Mouse (Mus musculus): ENCODE data around the gene Rpl31.

Rpl31 gene

DNA sequence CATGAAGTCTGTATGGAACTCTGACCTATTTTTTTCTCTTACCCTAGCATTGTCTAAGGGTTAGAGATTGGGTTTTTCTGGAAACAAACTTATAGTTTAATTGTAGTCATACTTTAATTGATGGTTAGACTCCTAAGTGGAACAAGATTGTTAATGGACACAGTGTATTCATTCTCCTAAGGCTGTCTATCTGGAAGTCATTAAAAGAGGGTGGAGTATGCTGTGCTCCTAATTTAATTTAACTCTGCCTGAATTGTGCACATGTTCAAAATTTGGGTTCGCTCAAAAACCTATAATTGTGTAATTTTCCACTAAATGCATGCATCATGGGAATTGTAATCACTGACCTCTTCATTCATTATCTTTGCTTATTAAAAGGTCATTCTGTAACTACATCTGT is 2.1 kb upstream of the Rpl31 start:
- no peak for DNase-seq (ENCODE audit: low read depth, low spot score)

DNA sequence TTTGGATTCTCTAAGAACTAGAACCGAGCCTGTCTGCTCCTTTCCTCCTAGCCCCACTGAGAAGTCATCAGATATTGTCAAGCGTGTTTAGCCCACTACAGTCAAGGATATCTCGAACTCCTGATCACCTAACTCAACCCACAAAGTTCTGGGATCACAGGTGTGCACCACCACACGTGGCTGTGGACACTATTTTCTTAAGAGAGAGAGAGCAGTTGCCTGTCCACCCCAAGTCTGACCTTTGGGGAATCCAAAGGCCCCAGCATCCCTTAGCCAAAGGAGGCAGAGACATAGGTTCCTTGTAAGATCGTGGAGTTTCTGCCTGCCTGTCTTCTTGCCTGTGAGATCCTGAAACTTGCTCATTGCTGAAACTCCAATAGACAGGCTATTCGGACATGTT is 597 bp upstream of the Rpl31 start:
- no peak for DNase-seq (ENCODE audit: low read depth, low spot score)

GRCm38 (mm10) chr1:39368267-39368841 is 712 bp downstream of the Rpl31 start:
- DNase-seq (ENCODE audit: low read depth, low spot score): no peak

DNA sequence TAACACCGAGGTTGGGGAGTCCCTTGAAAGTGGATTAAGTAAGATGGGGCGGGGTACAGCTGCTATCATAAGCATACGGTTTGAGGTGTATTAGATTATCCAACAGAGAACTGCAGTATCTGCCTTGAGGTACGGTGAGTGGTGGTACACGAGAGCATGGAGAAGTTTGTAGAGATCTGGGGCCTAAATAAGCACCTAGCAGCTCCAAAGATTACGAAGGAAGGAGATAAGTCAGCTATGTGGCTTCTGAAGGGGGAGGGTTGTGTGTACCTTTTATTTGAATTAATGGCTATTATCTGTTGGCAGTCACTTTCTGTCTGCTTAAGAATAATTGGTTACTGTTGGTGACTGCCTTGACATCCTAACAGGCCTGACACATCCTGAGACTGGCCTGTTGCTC is 2.8 kb downstream of the Rpl31 start:
- DNase-seq (ENCODE audit: low read depth, low spot score): no peak

DNA sequence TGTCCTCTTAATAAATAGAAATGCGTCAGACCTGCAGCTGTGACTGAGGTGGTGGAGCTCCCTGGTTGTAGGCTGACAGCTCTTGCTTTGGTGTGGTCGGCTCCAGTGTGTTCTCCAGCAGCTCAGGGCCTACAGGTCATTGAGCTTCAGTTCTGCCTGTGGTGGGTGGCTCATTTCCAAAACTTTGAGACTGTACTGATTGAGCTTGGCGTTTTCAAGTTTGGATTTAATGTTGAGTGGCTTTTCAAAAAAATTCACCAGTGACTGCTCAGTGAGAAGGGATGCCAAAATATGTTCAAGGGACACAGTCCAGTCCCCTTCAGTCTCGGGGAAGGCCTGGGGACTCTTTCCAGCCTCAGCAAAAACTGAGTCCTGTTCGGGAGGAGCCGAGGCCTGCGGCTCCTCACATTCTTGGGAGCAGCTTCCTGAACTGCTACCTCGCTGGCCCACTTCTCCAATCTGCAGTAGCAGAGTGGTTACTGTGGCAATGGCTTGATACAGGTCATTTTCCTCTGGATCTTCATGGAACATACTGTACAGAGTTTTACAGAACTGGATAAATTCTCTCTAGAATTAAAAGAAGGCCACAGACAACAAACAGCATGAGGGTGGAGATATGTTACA is 4.7 kb downstream of the Rpl31 start:
- DNase-seq (ENCODE audit: low read depth, low spot score): peak; percentile 55

DNA sequence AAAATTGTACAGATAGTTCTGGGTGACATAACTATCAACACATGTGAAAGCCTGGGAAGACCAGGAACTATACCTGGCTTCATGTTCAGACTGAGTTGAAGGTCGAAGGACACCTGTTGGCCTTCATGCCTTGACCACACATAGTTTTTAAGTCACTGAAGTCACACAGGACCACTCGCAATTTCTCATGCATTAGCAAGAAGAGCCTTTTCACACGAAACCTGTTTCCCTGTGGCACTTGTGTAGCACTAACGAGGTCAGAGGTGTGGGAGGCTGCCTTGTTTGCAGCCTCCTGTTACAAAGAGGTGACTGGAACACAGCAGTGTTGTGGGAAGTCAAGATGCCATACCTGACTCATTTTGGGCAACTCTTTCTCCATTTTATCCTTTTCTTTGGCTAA is 5.7 kb downstream of the Rpl31 start:
- peak; percentile 49 for DNase-seq (ENCODE audit: low read depth, low spot score)

DNA sequence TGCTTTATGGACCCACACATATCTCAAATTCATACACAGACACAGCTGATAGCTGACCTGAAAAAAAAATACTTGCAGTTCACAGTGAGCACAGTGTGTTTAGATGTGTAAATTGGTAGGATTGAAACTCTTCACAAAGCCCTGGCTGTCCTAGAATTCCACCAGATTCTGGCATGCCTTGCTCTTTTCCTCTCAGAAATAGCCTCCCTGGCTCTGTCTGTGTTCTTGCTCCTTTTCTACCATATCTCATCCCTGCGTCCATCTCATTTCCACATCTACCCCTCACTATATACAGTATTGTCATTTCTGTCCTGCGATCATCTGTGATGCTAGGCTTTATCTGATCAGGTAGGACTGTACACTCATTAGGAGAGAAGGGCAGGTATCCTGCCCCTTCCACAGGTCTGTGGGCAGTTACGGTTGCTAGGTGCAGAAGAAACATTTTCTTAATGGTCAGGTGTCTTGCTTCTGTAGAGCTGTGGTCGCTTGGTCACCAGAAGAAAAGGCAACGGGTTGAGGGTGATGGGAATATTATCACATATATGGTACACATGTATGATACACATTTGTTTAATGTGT is 6.7 kb downstream of the Rpl31 start:
- DNase-seq (ENCODE audit: low read depth, low spot score): peak; percentile 29

DNA sequence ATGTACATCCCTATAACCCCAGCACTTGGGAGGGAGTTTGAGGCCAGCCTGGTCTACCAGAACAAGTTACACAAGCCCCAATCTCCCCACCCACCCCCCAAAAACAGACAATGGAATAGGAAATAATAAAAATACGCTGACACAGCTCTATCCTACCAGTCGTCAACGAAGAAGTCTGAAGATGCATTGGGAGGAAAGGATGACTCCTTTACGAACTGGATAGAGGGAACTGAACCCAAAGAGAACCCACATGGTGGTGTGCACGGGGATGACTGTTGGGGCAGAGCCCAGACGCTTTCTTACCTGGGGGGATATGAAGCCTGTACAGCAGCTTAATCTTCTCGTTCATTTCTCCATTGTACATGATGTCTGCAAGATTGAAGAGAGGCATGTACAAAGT is 8.5 kb downstream of the Rpl31 start:
- peak; percentile 21 for DNase-seq (ENCODE audit: low read depth, low spot score)

DNA sequence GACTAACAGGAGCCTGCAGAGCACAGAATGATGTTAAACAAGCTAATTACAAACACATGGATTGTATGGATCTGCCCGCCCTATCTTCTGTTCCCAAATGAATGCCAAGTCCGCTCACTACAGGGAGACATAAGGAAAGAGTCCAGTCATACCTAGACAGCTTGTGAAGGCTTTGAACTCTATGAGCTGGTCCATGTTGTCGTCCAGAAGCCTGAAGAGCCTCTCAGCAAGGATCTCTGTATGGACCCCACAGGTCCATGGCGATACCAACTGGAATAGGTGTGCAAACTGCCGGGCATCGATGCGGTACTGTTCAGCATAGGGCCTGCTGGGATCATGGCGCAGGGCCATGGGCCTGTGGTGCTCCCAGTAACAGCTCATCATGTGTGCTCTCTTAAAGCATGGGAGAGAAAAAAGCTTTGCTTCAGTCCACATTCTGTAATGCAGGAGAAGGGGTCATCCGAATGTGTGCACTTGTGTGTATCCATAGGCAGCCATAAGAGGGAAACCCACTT is 9.1 kb downstream of the Rpl31 start:
- peak; percentile 27 for DNase-seq (ENCODE audit: low read depth, low spot score)

DNA sequence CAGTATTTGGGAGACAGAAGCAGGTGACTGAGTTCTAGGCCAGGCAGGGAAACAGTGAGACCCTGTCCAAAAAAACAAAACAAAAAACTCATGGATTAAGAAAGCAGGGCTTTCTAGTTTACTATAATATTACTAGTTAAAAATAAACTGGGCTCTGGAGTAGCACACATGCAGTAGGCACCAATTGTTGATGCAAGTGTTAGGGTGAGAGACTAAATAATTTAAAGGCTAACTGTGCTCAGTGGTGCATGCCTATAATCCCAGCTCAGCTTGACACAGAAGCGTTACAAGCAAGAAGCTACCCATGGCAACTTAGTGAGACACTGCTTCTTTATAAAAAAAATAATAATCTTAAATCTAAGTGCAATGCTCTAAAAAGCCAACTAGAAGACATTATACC is 10.9 kb downstream of the Rpl31 start:
- DNase-seq (ENCODE audit: low read depth, low spot score): no peak

DNA sequence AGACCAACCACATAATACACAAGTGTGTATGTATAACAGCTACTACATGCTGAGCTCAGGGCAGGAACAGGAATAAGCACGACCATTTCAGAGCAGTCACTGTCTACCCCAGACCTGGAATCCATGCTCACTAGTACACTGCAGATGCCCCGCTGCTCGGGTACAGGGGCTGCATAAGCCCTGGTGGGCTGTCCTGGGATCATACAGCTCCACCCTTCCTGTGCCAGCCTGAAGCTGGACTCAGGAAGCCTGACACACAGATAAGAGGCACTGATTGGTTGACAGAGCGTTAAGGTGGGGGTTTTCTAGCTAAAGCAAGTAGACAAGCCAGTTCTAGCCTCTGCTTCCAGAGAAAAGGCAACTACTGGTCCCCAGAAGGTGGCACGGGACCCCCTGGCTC is 11.4 kb downstream of the Rpl31 start:
- DNase-seq (ENCODE audit: low read depth, low spot score): no peak

GRCm38 (mm10) chr1:39381017-39381416 is 13.4 kb downstream of the Rpl31 start:
- DNase-seq (ENCODE audit: low read depth, low spot score): no peak

GRCm38 (mm10) chr1:39384914-39385313 is 17.3 kb downstream of the Rpl31 start:
- no peak for DNase-seq (ENCODE audit: low read depth, low spot score)

DNA sequence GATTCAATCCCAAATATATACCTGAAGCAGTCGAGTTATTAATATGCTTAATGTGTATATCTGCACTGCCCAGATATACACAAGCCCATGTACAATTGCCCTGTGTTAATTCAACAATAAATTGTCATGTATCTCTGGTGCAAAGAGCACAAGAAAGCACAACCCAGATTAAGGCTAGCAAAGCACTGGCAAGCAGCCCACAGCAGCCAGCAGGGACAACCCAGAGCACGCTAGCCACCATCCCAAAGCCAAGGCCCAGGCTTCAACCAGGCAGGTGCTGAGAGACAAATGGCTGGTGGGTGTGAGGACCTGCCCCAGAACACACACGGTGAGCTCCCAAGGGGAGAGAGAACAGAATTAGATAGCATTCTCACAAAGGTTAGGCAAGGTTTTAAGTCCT is 18.8 kb downstream of the Rpl31 start:
- no peak for DNase-seq (ENCODE audit: low read depth, low spot score)

- DNase-seq (ENCODE audit: low read depth, low spot score): no peak
These were observed 19.9 kb downstream of the Rpl31 start for GRCm38 (mm10) chr1:39387497-39387896.

GRCm38 (mm10) chr1:39388163-39388562 is 20.5 kb downstream of the Rpl31 start:
- DNase-seq (ENCODE audit: low read depth, low spot score): no peak

- no peak for DNase-seq (ENCODE audit: low read depth, low spot score)
These were observed 21.7 kb downstream of the Rpl31 start for GRCm38 (mm10) chr1:39389338-39389737.

DNA sequence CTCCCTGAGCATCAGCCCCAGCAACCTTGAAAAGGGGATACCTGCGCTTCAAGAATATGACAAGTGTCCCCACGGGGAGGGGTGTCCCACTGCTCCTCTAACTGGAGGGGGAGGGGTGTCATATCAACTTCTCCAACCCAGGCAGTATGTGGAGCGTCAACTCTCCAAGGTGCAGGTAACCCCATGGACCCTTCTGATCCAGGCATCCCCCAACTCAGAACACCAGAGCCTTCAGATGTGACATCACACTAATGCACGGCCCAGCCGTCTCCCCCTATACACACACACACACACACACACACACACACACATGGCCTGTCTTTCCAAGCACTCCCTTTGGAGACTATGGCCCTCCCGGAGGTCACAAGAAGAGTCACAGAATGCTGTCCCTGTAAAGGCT is 24.0 kb downstream of the Rpl31 start:
- no peak for DNase-seq (ENCODE audit: low read depth, low spot score)

GRCm38 (mm10) chr1:39392189-39392588 is 24.5 kb downstream of the Rpl31 start:
- DNase-seq (ENCODE audit: low read depth, low spot score): peak; percentile 84

GRCm38 (mm10) chr1:39393217-39393867 is 25.7 kb downstream of the Rpl31 start:
- no peak for DNase-seq (ENCODE audit: low read depth, low spot score)

DNA sequence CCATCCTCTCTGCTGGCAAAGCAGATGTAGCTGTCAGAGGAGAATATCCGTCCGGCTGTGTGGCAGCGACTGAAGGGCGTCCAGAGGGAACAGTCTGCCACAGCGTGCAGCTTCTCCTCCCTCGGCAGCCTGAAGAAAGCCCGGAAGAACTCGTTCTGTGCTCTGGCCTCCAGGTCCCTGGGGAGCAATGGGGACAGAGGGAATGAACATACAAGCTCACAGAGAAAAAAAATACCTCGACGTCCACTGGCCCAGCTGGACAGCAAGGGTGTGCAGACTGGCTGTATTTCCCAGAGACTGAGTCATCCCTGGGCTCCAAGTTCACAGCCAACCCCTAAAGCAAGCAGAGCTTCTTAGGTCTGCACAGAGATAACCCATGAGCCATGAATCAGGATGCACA is 26.5 kb downstream of the Rpl31 start:
- DNase-seq (ENCODE audit: low read depth, low spot score): no peak

DNA sequence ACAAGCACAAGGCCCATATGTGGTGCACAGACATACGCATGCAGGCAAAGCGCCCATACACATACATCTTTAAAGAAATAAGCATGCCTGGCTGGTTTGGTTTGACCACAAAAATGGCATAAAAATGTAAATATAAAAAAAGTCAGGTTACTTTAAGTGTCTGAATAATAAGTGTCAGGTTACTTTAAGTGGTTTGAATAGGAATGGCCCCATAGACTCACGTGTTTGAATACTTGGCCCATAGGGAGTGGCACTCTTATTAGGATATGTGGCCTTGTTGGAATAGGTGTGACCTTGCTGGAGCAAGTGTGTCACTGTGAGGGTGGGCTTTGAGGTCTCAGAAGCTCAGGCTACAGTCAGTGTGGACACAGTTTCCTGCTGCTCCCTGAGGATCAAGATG is 27.0 kb downstream of the Rpl31 start:
- DNase-seq (ENCODE audit: low read depth, low spot score): no peak

DNA sequence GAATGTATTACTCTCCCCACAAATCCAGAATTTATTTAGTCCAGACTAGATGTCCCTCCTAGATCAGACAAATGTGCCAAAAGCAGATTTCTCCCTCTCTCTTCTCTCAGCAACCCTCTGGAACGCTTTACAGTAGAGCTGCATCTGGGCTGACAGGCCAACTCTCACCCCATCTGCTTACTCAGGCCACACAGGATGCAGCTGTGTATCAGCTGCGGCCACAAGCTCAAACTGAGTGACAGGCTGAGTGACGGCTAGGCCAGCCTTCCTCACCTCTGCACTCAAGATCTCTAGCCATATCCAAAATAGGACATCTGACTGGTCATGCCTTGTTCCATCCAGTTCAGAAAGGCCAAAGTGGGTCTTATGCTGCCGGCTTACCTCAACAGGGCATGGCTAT is 28.7 kb downstream of the Rpl31 start:
- DNase-seq (ENCODE audit: low read depth, low spot score): no peak
